In genomic region chr11:33202972-33203371, GRCm38 (mm10) we compare ENCODE assay signal across 8 mouse cellular contexts. TPM values are rescaled to one million over a fixed set of nuclear protein-coding genes. Genes with fewer than 3 reads are reported as not detected.
A peak's percentile ranks its signal among the peaks of the same experiment; 100 is the strongest.
DNase-seq lines count a peak whose midpoint lies in the region; ATAC-seq and TF ChIP-seq lines count a peak whose summit lies in the region.

No protein-coding gene starts in this region.

- peak; percentile 16; the same call in 1 of the 2 replicates for ATAC-seq in lung, embryonic 15.5 days (ENCODE audit: borderline replicate concordance, extremely low read depth, low FRiP score, low TSS enrichment)
- no peak for ATAC-seq in limb, embryonic 12.5 days (ENCODE audit: insufficient number of reproducible peaks, insufficient read depth, low FRiP score, low TSS enrichment, low read depth)
- ATAC-seq in stomach, embryonic 15.5 days (ENCODE audit: insufficient read depth, low FRiP score, low read depth), result no peak
- no peak for ATAC-seq in inflammation-experienced regulatory T-cells, adult 6 months

- peaks cover 37% of the 10 kb centered on the region for H3K4me1 ChIP-seq in lung, embryonic 15.5 days
- H3K4me1 ChIP-seq in lung, adult 2 months (ENCODE audit: control insufficient read depth, insufficient read depth, low read length), result no peaks in the 10 kb centered on the region
- peaks cover 40% of the 10 kb centered on the region for H3K4me1 ChIP-seq in limb, embryonic 12.5 days (replicated peaks)
- peaks cover 38% of the 10 kb centered on the region for H3K4me1 ChIP-seq in stomach, embryonic 15.5 days

- H3K27ac ChIP-seq in lung, embryonic 15.5 days, result no peak overlapping the region
- no peak overlapping the region for H3K27ac ChIP-seq in limb, embryonic 12.5 days
- H3K27ac ChIP-seq in stomach, embryonic 15.5 days, result no peak overlapping the region

- peaks cover 99% of the 10 kb centered on the region for H3K27me3 ChIP-seq in lung, embryonic 15.5 days
- H3K27me3 ChIP-seq in limb, embryonic 12.5 days, result peaks cover 100% of the 10 kb centered on the region
- peaks cover 96% of the 10 kb centered on the region for H3K27me3 ChIP-seq in stomach, embryonic 15.5 days (replicated peaks)

- no peaks in the 10 kb centered on the region for H3K36me3 ChIP-seq in lung, embryonic 15.5 days
- H3K36me3 ChIP-seq in limb, embryonic 12.5 days, result no peaks in the 10 kb centered on the region
- H3K36me3 ChIP-seq in stomach, embryonic 15.5 days, result no peaks in the 10 kb centered on the region

- peak overlapping the region; percentile 23 for H3K4me3 ChIP-seq in lung, embryonic 15.5 days
- no peak overlapping the region for H3K4me3 ChIP-seq in lung, adult 2 months (replicated peaks; ENCODE audit: extremely low read depth, low read depth, low read length)
- H3K4me3 ChIP-seq in limb, embryonic 12.5 days (replicated peaks), result peak overlapping the region; percentile 36
- peak overlapping the region; percentile 27 for H3K4me3 ChIP-seq in stomach, embryonic 15.5 days (replicated peaks)

- peak overlapping the region; percentile 47 for H3K4me2 ChIP-seq in lung, embryonic 15.5 days
- peak overlapping the region; percentile 58 for H3K4me2 ChIP-seq in limb, embryonic 12.5 days
- peak overlapping the region; percentile 50 for H3K4me2 ChIP-seq in stomach, embryonic 15.5 days

- TF ChIP-seq CTCF in lung, adult 2 months (IDR thresholded peaks at IDR 0.05; ENCODE audit: insufficient read depth, low read length), result no peak

- WGBS in lung, embryonic 15.5 days, result under 1% methylated on average over 47 of the region's 47 CpGs
- WGBS in lung, adult 2 months, result 4% methylated on average over 47 of the region's 47 CpGs
- under 1% methylated on average over 47 of the region's 47 CpGs for WGBS in limb, embryonic 12.5 days
- 1% methylated on average over 47 of the region's 47 CpGs for WGBS in stomach, embryonic 15.5 days

- no peaks in the 10 kb centered on the region for H3K9me3 ChIP-seq in lung, embryonic 15.5 days
- H3K9me3 ChIP-seq in limb, embryonic 12.5 days, result no peaks in the 10 kb centered on the region
- no peaks in the 10 kb centered on the region for H3K9me3 ChIP-seq in stomach, embryonic 15.5 days

- no peak for TF ChIP-seq POLR2A in lung, adult 2 months (IDR thresholded peaks at IDR 0.05; ENCODE audit: borderline replicate concordance, extremely low read depth, low read depth, low read length)

- DNase-seq in adrenal gland, adult 2 months, result peak; percentile 17
- no peak for DNase-seq in adrenal gland, adult (ENCODE audit: inconsistent age in 2 of 2, low spot score in 1 of 2)
- DNase-seq in lung, adult 2 months, result no peak
- DNase-seq in layer of hippocampus, postnatal 36 days, result no peak

- H3K9ac ChIP-seq in lung, embryonic 15.5 days, result no peak overlapping the region
- H3K9ac ChIP-seq in limb, embryonic 12.5 days (replicated peaks), result no peak overlapping the region
- H3K9ac ChIP-seq in stomach, embryonic 15.5 days, result no peak overlapping the region

RNA-seq across cellular contexts. Expression of gene Tlx3, which starts 0.4 kb away (rescaled TPM):
- total RNA-seq in adrenal gland, adult 2 months (2021), result under 1 TPM in 1 of 2 experiments, not detected in 1; 0.38 TPM
- 0.23 and 0.51 TPM in 2 replicates for polyA plus RNA-seq in adrenal gland, adult 2 months (2012; rRNA removed)
- polyA plus RNA-seq in lung, embryonic 15.5 days (2015; fragmentation: Nextera tagmentation; extraction: Ambion mirVana), result 0.10 TPM in 1 of 2 replicates, not detected in the other
- polyA plus RNA-seq in lung, adult 2 months (2012; rRNA removed), result not detected in 2 replicates
- 0.39 TPM in 1 of 2 replicates, not detected in the other for polyA plus RNA-seq in limb, embryonic 12.5 days (2016; fragmentation: Nextera tagmentation; extraction: Ambion mirVana)
- 0.08 TPM in 1 of 2 replicates, not detected in the other for polyA plus RNA-seq in stomach, embryonic 15.5 days (2015; fragmentation: Nextera tagmentation; extraction: Ambion mirVana)
- polyA plus RNA-seq in inflammation-experienced regulatory T-cells, adult 6 months (2017; shearing (Covaris generic)), result not detected
- total RNA-seq in layer of hippocampus, postnatal 36 days (2021), result not detected

RNA-seq across cellular contexts. Expression of gene Npm1, which starts 40.0 kb away (rescaled TPM):
- total RNA-seq in adrenal gland, adult 2 months (2021), result 100 to 1,000 TPM; 276 to 325 TPM
- polyA plus RNA-seq in adrenal gland, adult 2 months (2012; rRNA removed), result 6.8 and 9.0 TPM in 2 replicates
- polyA plus RNA-seq in lung, embryonic 15.5 days (2015; fragmentation: Nextera tagmentation; extraction: Ambion mirVana), result 921 and 961 TPM in 2 replicates
- polyA plus RNA-seq in lung, adult 2 months (2012; rRNA removed), result 43.1 and 74.9 TPM in 2 replicates
- 1,112 and 1,195 TPM in 2 replicates for polyA plus RNA-seq in limb, embryonic 12.5 days (2016; fragmentation: Nextera tagmentation; extraction: Ambion mirVana)
- polyA plus RNA-seq in stomach, embryonic 15.5 days (2015; fragmentation: Nextera tagmentation; extraction: Ambion mirVana), result 849 and 936 TPM in 2 replicates
- polyA plus RNA-seq in inflammation-experienced regulatory T-cells, adult 6 months (2017; shearing (Covaris generic)), result 1,000 to 10,000 TPM; 1,279 to 1,457 (median 1,455) TPM
- 100 to 1,000 TPM; 178 to 185 TPM for total RNA-seq in layer of hippocampus, postnatal 36 days (2021)

RNA-seq across cellular contexts. Expression of gene Fgf18, which starts 55.8 kb away (rescaled TPM):
- total RNA-seq in adrenal gland, adult 2 months (2021), result 1 to 10 TPM; 2.4 to 2.5 TPM
- polyA plus RNA-seq in adrenal gland, adult 2 months (2012; rRNA removed), result 0.36 and 0.87 TPM in 2 replicates
- polyA plus RNA-seq in lung, embryonic 15.5 days (2015; fragmentation: Nextera tagmentation; extraction: Ambion mirVana), result 11.1 and 11.7 TPM in 2 replicates
- polyA plus RNA-seq in lung, adult 2 months (2012; rRNA removed), result 6.6 and 7.1 TPM in 2 replicates
- 18.2 and 19.0 TPM in 2 replicates for polyA plus RNA-seq in limb, embryonic 12.5 days (2016; fragmentation: Nextera tagmentation; extraction: Ambion mirVana)
- polyA plus RNA-seq in stomach, embryonic 15.5 days (2015; fragmentation: Nextera tagmentation; extraction: Ambion mirVana), result 3.7 and 4.1 TPM in 2 replicates
- polyA plus RNA-seq in inflammation-experienced regulatory T-cells, adult 6 months (2017; shearing (Covaris generic)), result not detected
- 1 to 10 TPM; 2.4 to 2.9 TPM for total RNA-seq in layer of hippocampus, postnatal 36 days (2021)

Comparison
In these comparisons a context has a peak if more than half of its experiments do, and no peak if none do; other contexts are left out.
1. RNA of gene Npm1, which starts 40.0 kb away (polyA plus RNA-seq): 1,279 to 1,457 TPM in inflammation-experienced regulatory T-cells, adult 6 months, 1,112 to 1,195 TPM in limb, embryonic 12.5 days, 921 to 961 TPM in lung, embryonic 15.5 days and 849 to 936 TPM in stomach, embryonic 15.5 days; 43.1 to 74.9 TPM in lung, adult 2 months and 6.8 to 9.0 TPM in adrenal gland, adult 2 months; every median in the first group is over 10 times any median in the second.
2. Peak in every context shown above with its lines, with median percentiles within 50 percentile points of each other: H3K4me2 ChIP-seq.